In genomic region chr10:24952549-24952948, GRCm38 (mm10) we compare ENCODE assay signal across 14 mouse cellular contexts. TPM values are rescaled to one million over a fixed set of nuclear protein-coding genes. Genes with fewer than 3 reads are reported as not detected.
A peak's percentile ranks its signal among the peaks of the same experiment; 100 is the strongest.
DNase-seq lines count a peak whose midpoint lies in the region; ATAC-seq and TF ChIP-seq lines count a peak whose summit lies in the region.
"Had no signal": no experiment of that assay in that cellular context is flagged by ENCODE, and none has a peak within 500 bp of the region (broad histone marks: within the 10 kb centered on the region; RNA-seq: fewer than 3 reads in every experiment).

No protein-coding gene starts in this region.

- TF ChIP-seq CTCF in kidney, adult 2 months (conservative IDR thresholded peaks at IDR 0.05; ENCODE audit: insufficient read depth, insufficient read length, low read depth, low read length) = no peak
- no peak for TF ChIP-seq CTCF in midbrain, postnatal 0 days (IDR thresholded peaks at IDR 0.05)

- no peak overlapping the region for H3K27ac ChIP-seq in kidney, adult 2 months (ENCODE audit: insufficient read depth, low read depth, low read length)
- no peak overlapping the region for H3K27ac ChIP-seq in kidney, embryonic 14.5 days (ENCODE audit: low read depth, low read length)
- no peak overlapping the region for H3K27ac ChIP-seq in midbrain, embryonic 14.5 days (replicated peaks; ENCODE audit: low read depth, low read length)
- no peak overlapping the region for H3K27ac ChIP-seq in midbrain, postnatal 0 days (ENCODE audit: low read depth, low read length)
- H3K27ac ChIP-seq: embryonic facial prominence, embryonic 12.5 days; forebrain, embryonic 12.5 days; heart, embryonic 15.5 days; liver, embryonic 14.5 days had no signal

- no peak overlapping the region for H3K4me2 ChIP-seq in kidney, embryonic 14.5 days (replicated peaks; ENCODE audit: low read depth, low read length)
- no peak overlapping the region for H3K4me2 ChIP-seq in midbrain, embryonic 14.5 days (ENCODE audit: low read length)
- H3K4me2 ChIP-seq in midbrain, postnatal 0 days (ENCODE audit: low read depth, low read length, poor library complexity, severe bottlenecking) = no peak overlapping the region
- H3K4me2 ChIP-seq: embryonic facial prominence, embryonic 12.5 days; forebrain, embryonic 12.5 days; heart, embryonic 15.5 days had no signal

- no peak overlapping the region for H3K4me3 ChIP-seq in kidney, adult 2 months (ENCODE audit: insufficient read depth, low read depth, low read length)
- no peak overlapping the region for H3K4me3 ChIP-seq in kidney, embryonic 14.5 days (ENCODE audit: low read length)
- no peak overlapping the region for H3K4me3 ChIP-seq in midbrain, embryonic 14.5 days (replicated peaks; ENCODE audit: low read depth, low read length)
- H3K4me3 ChIP-seq in midbrain, postnatal 0 days (ENCODE audit: low read depth, low read length) = no peak overlapping the region
- H3K4me3 ChIP-seq: embryonic facial prominence, embryonic 12.5 days; forebrain, embryonic 12.5 days; heart, embryonic 15.5 days; megakaryocyte, embryonic 14.5 days had no signal

- H3K27me3 ChIP-seq in kidney, adult 2 months (replicated peaks; ENCODE audit: control insufficient read depth, insufficient read depth, low read length) = no peaks in the 10 kb centered on the region
- H3K27me3 ChIP-seq in kidney, embryonic 14.5 days (ENCODE audit: control insufficient read depth, insufficient read depth, low read length) = peaks cover 19% of the 10 kb centered on the region; the same call in 1 of the 2 replicates
- H3K27me3 ChIP-seq in midbrain, embryonic 14.5 days (ENCODE audit: control insufficient read depth, insufficient read depth, low read length) = no peaks in the 10 kb centered on the region
- no peaks in the 10 kb centered on the region for H3K27me3 ChIP-seq in midbrain, postnatal 0 days (ENCODE audit: insufficient read depth, low read length)
- H3K27me3 ChIP-seq: embryonic facial prominence, embryonic 12.5 days; forebrain, embryonic 12.5 days; megakaryocyte, embryonic 14.5 days had no signal

- no peaks in the 10 kb centered on the region for H3K4me1 ChIP-seq in kidney, adult 2 months (ENCODE audit: control insufficient read depth, insufficient read depth, low read length)
- no peaks in the 10 kb centered on the region for H3K4me1 ChIP-seq in kidney, embryonic 14.5 days (ENCODE audit: control insufficient read depth, insufficient read depth, low read length)
- H3K4me1 ChIP-seq in midbrain, embryonic 14.5 days (ENCODE audit: control insufficient read depth, insufficient read depth, low read length) = no peaks in the 10 kb centered on the region
- no peaks in the 10 kb centered on the region for H3K4me1 ChIP-seq in midbrain, postnatal 0 days (ENCODE audit: insufficient read depth, low read length)
- H3K4me1 ChIP-seq: forebrain, embryonic 12.5 days had no signal

- no peak for TF ChIP-seq POLR2A in kidney, adult 2 months (IDR thresholded peaks at IDR 0.05; ENCODE audit: low read depth, low read length)

- no peak overlapping the region for H3K9ac ChIP-seq in kidney, embryonic 14.5 days (ENCODE audit: low read depth, low read length)
- no peak overlapping the region for H3K9ac ChIP-seq in midbrain, embryonic 14.5 days (replicated peaks; ENCODE audit: low read length)
- no peak overlapping the region for H3K9ac ChIP-seq in midbrain, postnatal 0 days (replicated peaks; ENCODE audit: low read length, poor library complexity, severe bottlenecking)
- H3K9ac ChIP-seq: embryonic facial prominence, embryonic 12.5 days; forebrain, embryonic 12.5 days; heart, embryonic 15.5 days; liver, embryonic 14.5 days had no signal

- no peaks in the 10 kb centered on the region for H3K9me3 ChIP-seq in kidney, embryonic 14.5 days (ENCODE audit: control insufficient read depth, low read length)
- H3K9me3 ChIP-seq in midbrain, embryonic 14.5 days (ENCODE audit: control insufficient read depth, low read length) = no peaks in the 10 kb centered on the region
- H3K9me3 ChIP-seq in midbrain, postnatal 0 days (ENCODE audit: low read length) = no peaks in the 10 kb centered on the region
- H3K9me3 ChIP-seq: embryonic facial prominence, embryonic 12.5 days; forebrain, embryonic 12.5 days; heart, embryonic 15.5 days; megakaryocyte, embryonic 14.5 days had no signal

- no peaks in the 10 kb centered on the region for H3K36me3 ChIP-seq in kidney, adult 2 months (ENCODE audit: control insufficient read depth, insufficient read depth, low read length)
- H3K36me3 ChIP-seq in kidney, embryonic 14.5 days (ENCODE audit: control insufficient read depth, insufficient read depth, low read length) = no peaks in the 10 kb centered on the region
- no peaks in the 10 kb centered on the region for H3K36me3 ChIP-seq in midbrain, embryonic 14.5 days (ENCODE audit: control insufficient read depth, insufficient read depth, low read length)
- H3K36me3 ChIP-seq in midbrain, postnatal 0 days (ENCODE audit: insufficient read depth, low read length) = no peaks in the 10 kb centered on the region
- H3K36me3 ChIP-seq: embryonic facial prominence, embryonic 12.5 days; forebrain, embryonic 12.5 days; heart, embryonic 15.5 days had no signal

- peak; percentile 24 for DNase-seq in cerebellum, adult 11 months
- no peak for DNase-seq in cerebellum, adult 9-11 months
- peak; percentile 37 for DNase-seq in kidney, adult 2 months
- DNase-seq in midbrain, embryonic 14.5 days = peak; percentile 23
- no peak for DNase-seq in midbrain, postnatal 0 days (ENCODE audit: low spot score)
- DNase-seq in cerebellum, postnatal 25 days = peak; percentile 42 to 73
- DNase-seq in embryo, embryonic 9.5 days (ENCODE audit: extremely low spot score) = no peak
- DNase-seq: thymus, postnatal 25 days had no signal

- ATAC-seq in kidney, embryonic 14.5 days (ENCODE audit: low FRiP score, low TSS enrichment) = no peak
- no peak for ATAC-seq in midbrain, embryonic 14.5 days (ENCODE audit: low FRiP score, low TSS enrichment)
- no peak for ATAC-seq in midbrain, postnatal 0 days (ENCODE audit: low FRiP score)

- 44% methylated on average over 7 of the region's 7 CpGs for WGBS in kidney, adult 2 months
- 78% methylated on average over 7 of the region's 7 CpGs for WGBS in kidney, embryonic 14.5 days
- 79% methylated on average over 7 of the region's 7 CpGs for WGBS in midbrain, embryonic 14.5 days
- 72% methylated on average over 7 of the region's 7 CpGs for WGBS in midbrain, postnatal 0 days

RNA-seq across cellular contexts. Expression of gene Arg1, which starts 25.3 kb away (rescaled TPM):
- polyA plus RNA-seq in kidney, adult 2 months (2012; rRNA removed) = 0.06 and 0.08 TPM in 2 replicates
- 3.6 and 4.4 TPM in 2 replicates for polyA plus RNA-seq in kidney, embryonic 14.5 days (2014; fragmentation: Nextera tagmentation; extraction: Ambion mirVana)
- 1.6 and 1.8 TPM in 2 replicates for polyA plus RNA-seq in midbrain, embryonic 14.5 days (2014; fragmentation: Nextera tagmentation; extraction: Ambion mirVana)
- 0.28 and 0.71 TPM in 2 replicates for total RNA-seq in midbrain, postnatal 0 days (2014; rRNA removed)
- polyA plus RNA-seq in midbrain, postnatal 0 days (2015; fragmentation: Nextera tagmentation; extraction: Ambion mirVana) = 0.68 and 0.99 TPM in 2 replicates

Comparison
In these comparisons a context has a peak if more than half of its experiments do, and no peak if none do; other contexts are left out.
1. DNase-seq: peak in cerebellum, adult 11 months (single experiment), kidney, adult 2 months (single experiment), midbrain, embryonic 14.5 days (single experiment) and cerebellum, postnatal 25 days (2 of 2); none in cerebellum, adult 9-11 months (single experiment), midbrain, postnatal 0 days (single experiment) and embryo, embryonic 9.5 days (single experiment).